Mouse (Mus musculus): ENCODE results near the gene Pde4dip.

DNA sequence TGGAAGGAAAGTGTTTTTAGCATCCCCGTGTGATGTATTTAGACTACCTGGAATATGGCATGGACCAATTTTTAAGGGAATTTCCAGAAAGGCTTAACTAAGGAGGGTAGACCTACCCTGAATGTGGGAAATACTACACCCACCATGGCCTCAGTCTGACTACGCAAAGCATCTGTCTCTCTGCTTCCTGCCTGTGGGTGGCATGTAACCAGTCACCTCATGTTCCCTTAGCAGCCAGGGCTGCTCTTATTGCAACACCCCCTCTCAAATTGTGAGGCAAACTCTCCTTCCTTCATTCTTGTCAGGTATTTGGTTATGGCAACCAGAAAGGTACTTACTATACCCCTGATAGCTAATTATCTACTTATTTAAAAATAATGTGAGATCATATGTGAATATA is 57.9 kb downstream of the Pde4dip start:
- TF ChIP-seq CTCF (IDR thresholded peaks at IDR 0.05) (no peak), EP300 (IDR thresholded peaks at IDR 0.05) (no peak)
